Mouse (Mus musculus): ENCODE measurements around the gene Plekhg1. TPM values are rescaled to one million over a fixed set of nuclear protein-coding genes. Genes with fewer than 3 reads are reported as not detected.
A peak's percentile ranks its signal among the peaks of the same experiment; 100 is the strongest.

Plekhg1 gene
- total and polyA plus RNA-seq, 2 experiments from 2014 or later: 4.1 to 14.3 TPM

DNA sequence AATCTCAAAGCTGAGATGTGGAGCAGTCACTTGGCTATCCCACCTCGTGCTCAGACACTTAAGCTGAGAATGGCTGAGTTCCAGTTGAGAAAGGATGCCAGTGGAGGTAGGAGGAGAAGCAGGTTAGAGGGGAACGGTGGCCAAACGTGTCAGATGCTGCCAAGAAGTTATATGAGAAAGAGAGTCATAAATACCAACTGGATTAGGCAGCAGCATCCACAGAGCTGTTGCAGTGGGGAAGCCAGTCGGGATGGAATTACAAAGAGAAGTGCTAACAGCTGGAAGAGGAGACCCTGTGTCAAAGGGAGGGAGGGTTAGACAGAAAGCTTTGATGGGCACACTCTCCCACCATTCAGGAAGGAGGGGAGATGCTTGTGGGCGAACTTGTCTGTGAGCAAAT, 89.3 kb downstream of the Plekhg1 start:
- ATAC-seq (ENCODE audit: insufficient read depth, low read depth): no peak
- TF ChIP-seq CTCF (IDR thresholded peaks at IDR 0.05; ENCODE audit: low read depth) (no peak), EP300 (IDR thresholded peaks at IDR 0.05; ENCODE audit: low read depth) (no peak)
- peaks cover 3% of the 10 kb centered on the region; the same call in 1 of the 2 replicates for H3K4me1 ChIP-seq (ENCODE audit: control insufficient read depth, insufficient read depth)
- H3K4me2 ChIP-seq (ENCODE audit: low read depth, low read length): no peak overlapping the region
- 30% methylated on average over 5 of the region's 5 CpGs for WGBS
- DNase-seq (ENCODE audit: low spot score): no peak
- no peaks in the 10 kb centered on the region for H3K27me3 ChIP-seq (ENCODE audit: control insufficient read depth, insufficient read depth, low read length)
- H3K27ac ChIP-seq (ENCODE audit: low read depth): no peak overlapping the region
- no peaks in the 10 kb centered on the region for H3K9me3 ChIP-seq (replicated peaks; ENCODE audit: control insufficient read depth, low read length)
- H3K9ac ChIP-seq (replicated peaks; ENCODE audit: low read depth, low read length): no peak overlapping the region
- no peak overlapping the region for H3K4me3 ChIP-seq (ENCODE audit: low read depth, low read length)
- H3K36me3 ChIP-seq (replicated peaks; ENCODE audit: control insufficient read depth, insufficient read depth, low read length): no peaks in the 10 kb centered on the region

- no peak overlapping the region for H3K9ac ChIP-seq (replicated peaks; ENCODE audit: low read depth, low read length)
- H3K36me3 ChIP-seq (replicated peaks; ENCODE audit: control insufficient read depth, insufficient read depth, low read length): no peaks in the 10 kb centered on the region
- peaks cover 3% of the 10 kb centered on the region; the same call in 1 of the 2 replicates for H3K4me1 ChIP-seq (ENCODE audit: control insufficient read depth, insufficient read depth)
- H3K27me3 ChIP-seq (ENCODE audit: control insufficient read depth, insufficient read depth, low read length): no peaks in the 10 kb centered on the region
- H3K4me3 ChIP-seq (ENCODE audit: low read depth, low read length): no peak overlapping the region
- DNase-seq (ENCODE audit: low spot score) (no peak), ATAC-seq (ENCODE audit: insufficient read depth, low read depth) (no peak)
- no peaks in the 10 kb centered on the region for H3K9me3 ChIP-seq (replicated peaks; ENCODE audit: control insufficient read depth, low read length)
- no peak overlapping the region for H3K27ac ChIP-seq (ENCODE audit: low read depth)
- 88% methylated on average over 1 of the region's 1 CpGs for WGBS
- no peak overlapping the region for H3K4me2 ChIP-seq (ENCODE audit: low read depth, low read length)
- TF ChIP-seq EP300 (IDR thresholded peaks at IDR 0.05; ENCODE audit: low read depth) (no peak), CTCF (IDR thresholded peaks at IDR 0.05; ENCODE audit: low read depth) (no peak)
These were observed 90.5 kb downstream of the Plekhg1 start for GRCm38 (mm10) chr10:3830618-3831017.

DNA sequence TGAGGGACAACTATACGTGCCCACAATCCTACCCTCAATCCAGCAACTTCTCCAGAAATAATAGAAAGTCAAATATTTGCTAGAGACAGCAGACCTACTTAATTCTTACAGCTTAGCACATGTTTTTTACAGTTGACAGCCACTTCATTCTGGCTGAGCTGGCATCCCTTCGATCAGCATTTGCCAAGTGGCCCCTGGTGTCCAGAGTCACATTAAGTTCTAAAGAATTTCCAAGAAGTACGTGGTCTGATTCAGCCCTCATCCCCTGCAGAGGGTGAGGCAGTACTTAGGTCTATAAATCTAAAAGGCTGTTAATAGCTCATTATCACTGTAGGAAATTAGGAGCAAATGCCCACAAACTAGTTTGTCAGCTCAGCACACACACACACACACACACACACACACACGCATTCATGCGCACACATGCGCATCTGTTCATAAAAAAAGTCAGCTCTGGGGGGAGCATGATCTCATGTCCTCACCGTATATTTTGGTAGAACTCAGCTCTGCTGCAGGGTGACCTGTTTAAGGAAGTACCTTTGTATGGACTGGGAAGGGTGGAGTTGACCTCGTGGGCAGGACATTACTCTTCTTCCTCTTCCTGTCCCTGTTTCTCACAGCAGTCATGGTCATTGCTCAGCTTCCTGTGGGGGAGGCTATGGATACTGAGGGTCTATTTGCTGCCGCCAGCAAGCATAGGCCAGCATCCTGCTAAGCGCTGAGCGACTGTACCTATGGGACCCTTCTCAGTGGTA, 91.6 kb downstream of the Plekhg1 start:
- ATAC-seq (ENCODE audit: insufficient read depth, low read depth) (peak; percentile 84), DNase-seq (ENCODE audit: low spot score) (peak; percentile 36)
- H3K9ac ChIP-seq (replicated peaks; ENCODE audit: low read depth, low read length): no peak overlapping the region
- peaks cover 3% of the 10 kb centered on the region; the same call in 1 of the 2 replicates for H3K4me1 ChIP-seq (ENCODE audit: control insufficient read depth, insufficient read depth)
- H3K27ac ChIP-seq (ENCODE audit: low read depth): peak overlapping the region; percentile 61
- no peaks in the 10 kb centered on the region for H3K9me3 ChIP-seq (replicated peaks; ENCODE audit: control insufficient read depth, low read length)
- TF ChIP-seq CTCF (IDR thresholded peaks at IDR 0.05; ENCODE audit: low read depth) (no peak), EP300 (IDR thresholded peaks at IDR 0.05; ENCODE audit: low read depth) (0 out of 2 replicates have a peak, but pooled peaks have one; percentile 70)
- WGBS: 64% methylated on average over 11 of the region's 11 CpGs
- no peaks in the 10 kb centered on the region for H3K36me3 ChIP-seq (replicated peaks; ENCODE audit: control insufficient read depth, insufficient read depth, low read length)
- no peaks in the 10 kb centered on the region for H3K27me3 ChIP-seq (ENCODE audit: control insufficient read depth, insufficient read depth, low read length)
- no peak overlapping the region for H3K4me3 ChIP-seq (ENCODE audit: low read depth, low read length)
- no peak overlapping the region for H3K4me2 ChIP-seq (ENCODE audit: low read depth, low read length)

DNA sequence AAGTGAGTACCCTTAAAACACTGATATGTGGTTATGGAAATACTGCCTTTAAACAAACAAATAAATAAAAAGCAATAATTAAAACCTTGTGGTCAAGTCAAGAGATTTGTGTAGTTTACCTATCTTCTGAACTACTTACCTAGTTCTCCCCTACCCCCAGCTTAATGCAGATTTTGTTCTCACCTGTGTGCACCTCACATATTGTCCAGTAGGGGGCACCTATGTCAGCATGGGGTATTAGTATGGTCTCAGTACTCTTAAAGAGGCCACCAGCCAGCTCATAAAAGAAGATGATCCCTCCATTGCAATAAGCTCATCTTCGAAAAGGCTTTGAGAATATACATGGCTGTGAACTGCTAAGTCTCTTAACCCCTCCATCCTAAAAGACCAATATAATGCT, 93.9 kb downstream of the Plekhg1 start:
- WGBS: 92% methylated on average over 1 of the region's 1 CpGs
- TF ChIP-seq CTCF (IDR thresholded peaks at IDR 0.05; ENCODE audit: low read depth) (no peak; the same call in 1 of the 2 replicates), EP300 (IDR thresholded peaks at IDR 0.05; ENCODE audit: low read depth) (no peak)
- no peaks in the 10 kb centered on the region for H3K27me3 ChIP-seq (ENCODE audit: control insufficient read depth, insufficient read depth, low read length)

GRCm38 (mm10) chr10:3834678-3835077, 94.5 kb downstream of the Plekhg1 start:
- Histone ChIP-seq H3K4me2 (ENCODE audit: low read depth, low read length) (no peak overlapping the region), H3K27ac (ENCODE audit: low read depth) (no peak overlapping the region), H3K9me3 (replicated peaks; ENCODE audit: control insufficient read depth, low read length) (no peaks in the 10 kb centered on the region), H3K36me3 (replicated peaks; ENCODE audit: control insufficient read depth, insufficient read depth, low read length) (no peaks in the 10 kb centered on the region), H3K4me1 (ENCODE audit: control insufficient read depth, insufficient read depth) (peaks cover 3% of the 10 kb centered on the region; the same call in 1 of the 2 replicates), H3K4me3 (ENCODE audit: low read depth, low read length) (no peak overlapping the region), H3K27me3 (ENCODE audit: control insufficient read depth, insufficient read depth, low read length) (no peaks in the 10 kb centered on the region), H3K9ac (replicated peaks; ENCODE audit: low read depth, low read length) (no peak overlapping the region)
- no peak for ATAC-seq (ENCODE audit: insufficient read depth, low read depth)
- TF ChIP-seq CTCF (IDR thresholded peaks at IDR 0.05; ENCODE audit: low read depth): no peak
- TF ChIP-seq EP300 (IDR thresholded peaks at IDR 0.05; ENCODE audit: low read depth): no peak
- no peak for DNase-seq (ENCODE audit: low spot score)
- WGBS: 79% methylated on average over 7 of the region's 7 CpGs

More for the DNA sequence above, 93.9 kb downstream of the Plekhg1 start:
- no peak overlapping the region for H3K27ac ChIP-seq (ENCODE audit: low read depth)
- no peak overlapping the region for H3K4me2 ChIP-seq (ENCODE audit: low read depth, low read length)
- no peaks in the 10 kb centered on the region for H3K9me3 ChIP-seq (replicated peaks; ENCODE audit: control insufficient read depth, low read length)
- H3K4me1 ChIP-seq (ENCODE audit: control insufficient read depth, insufficient read depth): peaks cover 3% of the 10 kb centered on the region; the same call in 1 of the 2 replicates
- no peaks in the 10 kb centered on the region for H3K36me3 ChIP-seq (replicated peaks; ENCODE audit: control insufficient read depth, insufficient read depth, low read length)
- H3K9ac ChIP-seq (replicated peaks; ENCODE audit: low read depth, low read length): no peak overlapping the region
- DNase-seq (ENCODE audit: low spot score): no peak
- ATAC-seq (ENCODE audit: insufficient read depth, low read depth): no peak
- no peak overlapping the region for H3K4me3 ChIP-seq (ENCODE audit: low read depth, low read length)
